Mouse (Mus musculus) C2C12 (cell line): ENCODE data around the gene Pla2g10.

Source experiments
- CEBPB ChIP-seq: IDR thresholded peaks from one replicate; pipeline ENCODE4 v1.6.1; 2011; ENCODE audit warnings: low read depth, mild to moderate bottlenecking, control low read depth, moderate library complexity
- CTCF ChIP-seq: IDR thresholded peaks from one replicate; pipeline ENCODE4 v1.5.1; 2011; ENCODE audit not compliant: control insufficient read depth, insufficient read depth, insufficient read length
- FOSL1 ChIP-seq: IDR thresholded peaks from one replicate; pipeline ENCODE4 v1.8.0; 2011; ENCODE audit warnings: mild to moderate bottlenecking, low read length; ENCODE audit not compliant: poor library complexity, insufficient read depth, severe bottlenecking
- MAX ChIP-seq: IDR thresholded peaks from one replicate; pipeline ENCODE4 v1.6.1; 2011; ENCODE audit warnings: mild to moderate bottlenecking, control low read depth
- MYOG ChIP-seq: IDR thresholded peaks from one replicate; pipeline ENCODE4 v1.6.1; 2011; ENCODE audit not compliant: control insufficient read depth, insufficient read length; ENCODE audit errors: extremely low read depth
- USF1 ChIP-seq: IDR thresholded peaks from one replicate; pipeline ENCODE4 v1.6.1; 2011; ENCODE audit warnings: low read depth, mild to moderate bottlenecking, control low read depth, moderate library complexity

GRCm38 (mm10) chr16:13668402-13669108, 62.2 kb downstream of the Pla2g10 start:
- no peak for TF ChIP-seq MAX
- TF ChIP-seq FOSL1, result no peak
- TF ChIP-seq CTCF, result no peak
- no peak for TF ChIP-seq CEBPB
- no peak for TF ChIP-seq MYOG
- no peak for TF ChIP-seq USF1
